18 mouse cellular contexts compared by ENCODE assay signal in the genomic region with DNA sequence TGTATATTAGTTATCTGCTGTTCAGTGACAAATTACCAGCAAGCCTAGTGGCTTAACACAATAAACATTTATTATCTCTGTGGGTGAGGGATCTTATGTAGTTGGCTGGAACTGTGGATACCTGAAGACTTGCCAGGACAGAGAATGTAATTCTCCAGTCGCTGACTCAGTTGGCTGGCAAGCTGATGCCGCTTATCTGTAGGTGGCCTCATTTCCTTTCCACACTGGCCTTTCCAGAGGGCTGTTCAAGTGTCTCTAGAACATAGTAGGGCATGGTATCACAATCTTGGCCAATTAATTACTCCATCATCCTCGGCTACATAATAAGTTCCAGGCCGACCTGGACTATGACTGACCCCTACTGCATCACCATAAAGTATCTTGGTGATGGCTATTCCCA. TPM values are rescaled to one million over a fixed set of nuclear protein-coding genes. Genes with fewer than 3 reads are reported as not detected.
A peak's percentile ranks its signal among the peaks of the same experiment; 100 is the strongest.
DNase-seq lines count a peak whose midpoint lies in the region; ATAC-seq lines count a peak whose summit lies in the region.
"Had no signal": no experiment of that assay in that cellular context is flagged by ENCODE, and none has a peak within 500 bp of the region (broad histone marks: within the 10 kb centered on the region; RNA-seq: fewer than 3 reads in every experiment).

No protein-coding gene starts in this region.

- ATAC-seq in megakaryocyte-erythroid progenitor cell, adult 5-6 weeks (replicated peaks; ENCODE audit: low FRiP score, low TSS enrichment, poor library complexity, severe bottlenecking) = peak; percentile 64
- ATAC-seq: activated CD4-positive, CD25-positive, alpha-beta regulatory T cell, adult 4 months; forebrain, embryonic 13.5 days; forebrain, embryonic 16.5 days; Patski had no signal

- DNase-seq in MEL-GATA-1-ER (ENCODE audit: extremely low read depth, low read depth) (peak; percentile 58), adipocyte (ENCODE audit: low spot score) (peak; percentile 36)
- no peak for DNase-seq in heart, postnatal 25 days (ENCODE audit: low spot score)
- no peak for DNase-seq in adrenal gland, postnatal 25 days
- DNase-seq in urinary bladder, postnatal 4 days (ENCODE audit: low spot score in 2 of 2) = no peak
- DNase-seq: adrenal gland, adult 2 months; adrenal gland, postnatal 10 days; adrenal gland, postnatal 36 days; cerebellum, adult 11-12 months; cerebellum, adult 2 months; cerebellum, adult 9-10 months; cerebellum, postnatal 10 days; cerebellum, postnatal 25 days had no signal

- intact Hi-C loops in heart, postnatal 25 days (cut with DNase I) = no loop called here

RNA-seq across cellular contexts. Expression of a gene that starts 6.9 kb away (rescaled TPM):
- total RNA-seq in megakaryocyte-erythroid progenitor cell, adult 5-6 weeks (2014; fragmentation: Nextera tagmentation) = 43.4 and 47.5 TPM in 2 replicates
- total RNA-seq in megakaryocyte-erythroid progenitor cell, adult 5-6 weeks (2017) = 23.8 and 35.2 TPM in 2 replicates
- total RNA-seq in heart, postnatal 25 days (2021) = 10 to 100 TPM; 19.3 to 21.6 TPM
- total RNA-seq in adrenal gland, postnatal 25 days (2021) = 78.7 and 96.2 TPM in 2 replicates

RNA-seq across cellular contexts. Expression of a gene that starts 7.9 kb away (rescaled TPM):
- total RNA-seq in megakaryocyte-erythroid progenitor cell, adult 5-6 weeks (2014; fragmentation: Nextera tagmentation) = 6.2 and 10.0 TPM in 2 replicates
- 1.4 and 2.3 TPM in 2 replicates for total RNA-seq in megakaryocyte-erythroid progenitor cell, adult 5-6 weeks (2017)
- total RNA-seq in heart, postnatal 25 days (2021) = 1 to 10 TPM; 2.7 to 3.1 TPM
- 21.6 and 22.9 TPM in 2 replicates for total RNA-seq in adrenal gland, postnatal 25 days (2021)

Comparison
In these comparisons a context has a peak if more than half of its experiments do, and no peak if none do; other contexts are left out.
1. DNase-seq: peak in MEL-GATA-1-ER (single experiment) and adipocyte (single experiment); none in heart, postnatal 25 days (single experiment), adrenal gland, postnatal 25 days (single experiment) and urinary bladder, postnatal 4 days (0 of 2).